Mouse (Mus musculus) embryonic fibroblast, embryonic 13.5 days (primary cell): ENCODE results near the gene 1810049J17Rik.

Source experiments
- CTCF ChIP-seq: IDR thresholded peaks from 2 replicates; pipeline ENCODE4 v1.5.1; 2011; ENCODE audit warnings: mild to moderate bottlenecking, control low read depth, low read length, moderate library complexity, borderline replicate concordance; ENCODE audit not compliant: insufficient read depth
- POLR2A ChIP-seq: IDR thresholded peaks from 2 replicates; pipeline ENCODE4 v1.6.1; 2011; ENCODE audit warnings: low read depth, mild to moderate bottlenecking, control low read depth, low read length, moderate library complexity

- TF ChIP-seq CTCF (no peak), POLR2A (no peak)
Measured at GRCm38 (mm10) chr15:12284794-12285534, 36.7 kb downstream of the 1810049J17Rik start.
